Mouse (Mus musculus): ENCODE measurements around the gene Tmem183a.

The Tmem183a gene

DNA sequence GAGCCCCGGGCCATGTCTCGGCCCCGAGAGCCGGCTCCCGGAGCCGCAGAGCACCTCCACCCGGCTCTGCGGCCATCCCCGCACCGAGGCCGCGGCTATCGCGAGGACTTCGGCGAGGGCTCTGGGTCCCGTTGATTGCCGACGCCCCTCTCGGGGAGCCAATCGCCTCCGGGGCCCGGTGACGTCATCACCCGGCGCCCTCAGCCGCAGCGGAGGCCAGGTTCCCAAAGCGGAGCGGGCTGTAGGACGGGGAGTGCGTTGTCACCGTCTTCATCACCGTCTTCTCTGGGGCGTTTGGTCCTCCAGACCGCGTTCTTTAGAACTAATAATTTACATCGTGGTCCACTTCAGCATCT, at the start of gene Tmem183a:
Gene Tmem183a (minus strand): TSS at position 123 of the 356 bp plus-strand sequence.
- peak; percentile 98 to 99 for DNase-seq

DNA sequence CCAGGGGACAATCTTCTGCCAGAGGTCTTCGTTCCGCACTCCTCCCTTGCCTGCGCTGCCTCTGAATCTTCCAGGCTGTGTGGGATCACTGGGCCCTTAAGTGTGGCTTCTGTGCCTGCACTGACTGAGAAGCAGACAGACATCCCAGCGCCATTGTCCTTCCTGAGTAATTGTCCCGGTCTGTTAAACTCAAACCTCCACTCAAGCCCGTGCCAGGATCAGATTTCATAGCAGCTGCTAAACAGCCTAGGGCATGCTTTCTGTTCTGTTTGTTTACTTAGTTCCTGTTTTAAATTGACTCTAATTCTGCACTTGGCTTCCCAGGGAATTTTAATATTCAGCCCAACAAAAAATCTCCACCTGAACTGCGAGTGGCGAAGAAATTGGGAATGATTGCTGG, 46.3 kb upstream of the Tmem183a start:
- DNase-seq = no peak

GRCm38 (mm10) chr1:134406414-134406771, 44.6 kb upstream of the Tmem183a start:
- no peak for DNase-seq

- peak; percentile 64 to 76 for DNase-seq
Observed at GRCm38 (mm10) chr1:134405509-134406413, 44.0 kb upstream of the Tmem183a start, which contains the start of gene Cyb5r1. TSS of gene Cyb5r1 (plus strand) at chr1:134405559.

DNA sequence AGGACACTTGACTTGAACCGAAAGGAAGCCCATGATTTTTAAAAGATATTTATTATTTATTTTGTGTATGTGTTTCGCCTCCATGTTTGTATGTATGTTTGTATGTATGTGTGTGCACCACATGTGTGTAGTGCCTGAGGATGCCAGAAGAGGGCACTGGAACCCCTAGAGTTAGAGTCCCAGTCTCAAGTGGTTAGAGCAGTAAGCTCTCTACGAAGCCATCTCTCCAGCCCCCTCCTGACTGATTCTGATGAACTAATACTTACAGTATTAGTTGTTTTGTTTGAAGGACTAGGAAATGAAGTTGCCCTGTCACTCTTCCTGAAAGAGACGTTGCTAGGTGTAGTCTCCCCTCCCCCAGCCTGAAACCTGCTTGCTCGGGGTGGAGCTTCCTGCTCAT, 38.0 kb upstream of the Tmem183a start:
- peak in 1 of 2 experiments; percentile 24 for DNase-seq

DNA sequence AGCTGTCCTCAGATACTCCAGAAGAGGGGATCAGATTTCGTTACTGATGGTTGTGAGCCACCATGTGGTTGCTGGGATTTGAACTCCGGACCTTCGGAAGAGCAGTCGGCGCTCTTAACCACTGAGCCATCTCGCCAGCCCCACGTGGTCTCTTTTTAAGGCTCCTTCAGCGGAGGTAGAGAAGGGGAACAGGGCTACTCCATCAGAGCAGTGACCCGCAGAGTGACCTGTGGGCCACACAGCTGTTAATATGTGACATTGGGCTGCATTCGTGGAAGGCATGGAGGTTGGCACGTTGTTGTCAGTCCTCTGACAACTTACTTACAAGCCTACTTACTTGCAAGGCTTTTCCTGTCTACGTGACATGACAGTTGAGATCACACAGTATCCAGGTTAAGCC, 36.4 kb upstream of the Tmem183a start:
- DNase-seq = no peak

- no peak for DNase-seq
Observed at GRCm38 (mm10) chr1:134393827-134394226, 32.0 kb upstream of the Tmem183a start.

- no peak for DNase-seq
Observed at GRCm38 (mm10) chr1:134385666-134386065, 23.9 kb upstream of the Tmem183a start, which contains the start of gene 4933406M09Rik. TSS of gene 4933406M09Rik (plus strand) at chr1:134385940.

- no peak for DNase-seq
Observed at GRCm38 (mm10) chr1:134385176-134385575, 23.4 kb upstream of the Tmem183a start.

DNA sequence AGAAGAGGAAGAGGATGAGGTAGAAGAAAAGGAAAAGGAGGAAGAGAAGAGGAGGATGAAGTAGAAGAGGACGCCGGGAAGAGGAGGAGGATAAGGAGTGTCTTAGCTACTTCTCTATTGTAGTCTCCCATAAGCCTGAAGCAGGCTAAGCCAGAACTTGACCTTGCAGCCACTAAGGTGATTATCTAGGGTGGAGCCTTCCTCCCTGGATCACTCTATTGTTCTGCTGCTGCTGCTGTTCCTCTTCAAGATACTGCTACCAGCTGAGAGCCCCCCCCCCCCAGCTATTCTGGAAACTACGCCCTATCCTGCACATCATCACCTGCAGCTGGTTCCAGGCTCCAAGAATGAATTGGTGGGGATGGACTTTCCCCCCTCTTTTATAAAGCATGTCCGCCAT, 22.8 kb upstream of the Tmem183a start:
- no peak for DNase-seq

- DNase-seq = peak in 1 of 2 experiments; percentile 10
Observed at GRCm38 (mm10) chr1:134381795-134382625, 20.2 kb upstream of the Tmem183a start.

DNA sequence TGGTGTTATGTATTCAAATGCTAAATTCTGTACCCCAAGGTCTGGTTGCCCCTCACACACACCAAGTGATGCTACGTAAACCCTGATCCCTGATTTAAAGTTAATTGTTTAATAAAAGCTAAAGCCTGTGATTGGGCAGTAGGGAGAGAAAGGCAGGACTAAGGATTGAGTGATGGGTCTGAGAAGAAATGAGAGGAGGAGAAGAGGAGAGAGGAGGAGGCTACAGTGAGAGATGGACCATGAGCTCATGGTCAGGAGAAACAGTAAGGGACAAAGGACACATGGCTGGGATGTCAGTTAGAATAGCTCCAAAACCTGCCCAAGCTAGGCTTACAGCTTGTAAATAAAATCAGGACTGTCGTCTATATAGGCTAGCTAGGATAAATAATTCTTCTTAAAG, 19.3 kb upstream of the Tmem183a start:
- no peak for DNase-seq

- DNase-seq = no peak
Observed at GRCm38 (mm10) chr1:134374124-134374523, 12.3 kb upstream of the Tmem183a start.

DNA sequence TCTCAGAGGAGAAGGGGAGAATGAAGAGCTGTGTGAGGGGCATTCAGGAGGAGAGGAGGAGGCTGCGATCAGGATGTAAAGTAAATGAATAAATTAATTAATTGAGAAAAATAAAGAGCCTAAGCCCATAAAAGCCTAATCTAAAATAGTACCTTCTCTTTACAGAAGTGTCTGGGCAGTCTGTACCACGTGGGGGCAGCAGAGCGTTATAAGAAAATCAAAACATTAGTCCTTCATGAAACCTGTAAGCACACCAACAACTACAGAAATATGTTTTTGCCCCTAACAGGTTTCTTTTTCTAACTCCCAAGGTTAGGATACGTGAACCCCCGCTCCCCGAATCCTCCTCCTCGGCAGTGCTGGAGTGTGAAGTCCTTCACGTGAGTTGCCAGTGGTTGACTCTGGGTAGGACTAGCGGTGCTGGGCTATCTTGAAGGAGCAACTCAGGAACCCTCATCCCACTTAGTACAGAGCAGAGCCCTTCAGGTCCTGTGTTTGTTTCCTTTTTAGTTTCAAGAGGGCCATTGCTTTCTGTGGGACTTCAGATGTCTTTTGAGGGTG, 7.1 kb upstream of the Tmem183a start:
- DNase-seq = peak; percentile 70 to 81

- DNase-seq = no peak
Observed at GRCm38 (mm10) chr1:134365491-134365890, 3.7 kb upstream of the Tmem183a start.

DNA sequence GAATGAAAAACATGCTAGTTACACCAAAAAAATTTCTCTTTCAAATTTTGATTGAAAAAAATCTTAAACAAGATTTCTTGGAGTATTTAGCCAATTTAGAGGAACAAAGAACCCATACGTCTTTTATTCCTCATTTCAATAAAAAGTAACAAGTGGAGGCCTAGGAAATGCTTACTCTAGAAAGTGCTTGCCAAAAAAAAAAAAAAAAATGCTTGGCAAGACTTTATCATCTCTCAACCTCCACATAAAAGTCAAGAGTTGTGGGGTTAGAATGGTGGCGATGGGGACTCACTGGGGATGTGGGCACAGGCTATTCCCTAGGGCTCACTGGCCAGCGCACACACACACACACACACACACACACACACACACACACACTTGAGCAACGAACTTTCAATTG, 1.4 kb upstream of the Tmem183a start:
- DNase-seq = no peak

GRCm38 (mm10) chr1:134361195-134361856, 453 bp downstream of the Tmem183a start:
- no peak for DNase-seq

DNA sequence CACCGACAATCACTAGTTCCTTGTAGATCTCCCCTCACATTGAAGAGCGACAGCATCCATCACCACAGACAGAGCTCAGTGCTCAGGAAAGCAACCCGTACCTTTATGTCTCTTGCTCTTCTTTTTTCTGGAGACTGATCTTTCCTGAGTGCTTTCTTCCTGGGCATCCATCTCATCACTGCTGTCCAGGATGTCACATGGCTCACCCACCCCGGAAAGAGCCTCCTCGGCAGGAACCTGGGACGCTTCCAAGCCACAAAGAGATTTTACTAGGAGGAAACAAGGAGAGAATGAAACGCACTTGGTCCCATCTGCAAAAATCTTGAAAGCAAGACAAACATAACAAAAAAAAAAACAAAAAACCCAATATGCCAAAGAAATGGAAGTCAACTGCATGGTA, 1.1 kb downstream of the Tmem183a start:
- DNase-seq = no peak

DNA sequence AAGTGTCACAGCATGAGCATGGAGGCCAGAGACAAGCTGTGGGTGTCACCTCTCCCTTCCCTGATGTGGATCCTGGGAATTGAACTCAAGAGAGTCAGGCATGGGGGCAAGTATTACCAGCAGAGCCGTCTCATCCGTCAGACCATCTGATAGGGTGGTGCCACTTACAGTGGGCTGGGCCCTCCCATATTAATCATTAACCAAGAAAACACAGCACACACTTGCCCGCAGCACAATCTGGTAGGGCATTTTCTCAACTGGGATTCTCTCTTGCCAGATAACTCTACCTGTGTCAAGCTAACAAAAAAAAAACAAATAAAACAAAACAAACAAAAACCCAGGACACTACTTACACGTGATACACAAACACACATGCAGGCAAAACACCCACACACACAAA, 4.3 kb downstream of the Tmem183a start:
- DNase-seq = no peak

DNA sequence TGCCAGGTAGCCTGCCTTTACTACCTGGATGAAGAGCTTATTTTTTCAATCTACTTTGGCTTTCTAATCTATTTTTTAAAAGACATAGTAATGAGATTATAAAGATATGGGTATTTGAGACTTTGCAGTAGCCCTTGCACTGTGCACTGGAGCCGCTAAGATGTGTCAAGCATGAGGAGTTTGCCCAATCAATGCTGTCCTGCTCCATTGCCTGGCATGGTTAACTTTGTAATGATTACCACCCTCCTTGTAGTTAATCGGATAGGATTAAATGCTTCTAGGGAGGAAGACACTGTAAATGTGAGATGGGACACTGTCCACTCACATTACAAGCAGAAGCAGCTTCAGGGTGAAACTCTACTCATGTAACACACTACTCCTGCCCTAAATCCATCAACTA, 8.5 kb downstream of the Tmem183a start:
- no peak for DNase-seq

DNA sequence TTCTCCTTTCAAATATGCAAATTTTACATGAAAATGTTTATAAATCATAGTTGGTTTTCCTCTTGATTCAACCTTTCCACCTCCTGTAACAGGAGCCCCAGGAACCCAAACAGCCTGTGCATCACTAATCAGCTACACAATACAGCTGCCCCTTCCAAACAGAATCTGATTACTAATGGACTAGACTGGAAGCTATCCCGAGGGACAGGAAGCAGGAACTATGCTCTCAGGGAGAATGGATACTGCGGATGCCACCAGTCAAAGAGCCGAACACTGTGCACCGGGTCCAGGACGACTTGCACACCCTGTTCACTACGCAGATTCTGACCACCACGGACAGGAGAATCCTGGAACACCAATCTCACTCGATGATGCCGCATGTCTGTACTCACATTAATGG, 14.0 kb downstream of the Tmem183a start:
- DNase-seq = no peak

- DNase-seq = no peak
Observed at GRCm38 (mm10) chr1:134345075-134345474, 16.7 kb downstream of the Tmem183a start.
